Mouse (Mus musculus): Measurements from ENCODE around the gene Cited2.

- TF ChIP-seq POLR2A (IDR thresholded peaks at IDR 0.05; ENCODE audit: low read depth, low read length): no peak
- no peak for TF ChIP-seq CTCF (IDR thresholded peaks at IDR 0.05; ENCODE audit: borderline replicate concordance, insufficient read depth, low read length)
Observed at GRCm38 (mm10) chr10:17775079-17775478, 52.1 kb downstream of the Cited2 start.

Measured in embryonic fibroblast, embryonic 13.5 days (primary cell).